Mouse (Mus musculus): ENCODE data around the gene Tpst1. TPM values are rescaled to one million over a fixed set of nuclear protein-coding genes. Genes with fewer than 3 reads are reported as not detected.

Gene Tpst1
- total and polyA plus RNA-seq, 3 experiments: 0.22 TPM; not detected in 2

DNA sequence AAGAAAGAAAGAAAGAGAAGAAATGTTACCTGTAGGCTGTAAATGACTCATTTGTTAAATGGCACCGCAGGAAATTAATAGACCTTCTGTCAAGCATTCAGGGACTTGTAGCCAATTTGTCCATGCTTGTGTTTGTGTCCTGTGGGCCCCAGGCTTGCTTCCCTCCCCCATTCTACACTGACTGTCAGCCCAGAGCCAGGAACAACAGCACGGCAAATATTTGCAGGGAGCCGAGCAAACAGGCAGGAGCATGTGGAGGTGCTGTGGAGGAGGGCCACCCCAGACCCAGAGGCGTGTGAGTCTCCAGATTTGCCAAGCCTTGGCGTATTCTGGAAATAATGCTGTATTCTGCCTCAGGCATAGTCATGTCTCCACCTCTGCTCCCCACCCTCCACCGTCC is 1.4 kb downstream of the Tpst1 start:
- no peak for DNase-seq (ENCODE audit: low spot score)
- H3K4me1 ChIP-seq (ENCODE audit: insufficient read depth, low read depth, low read length): no peaks in the 10 kb centered on the region

DNA sequence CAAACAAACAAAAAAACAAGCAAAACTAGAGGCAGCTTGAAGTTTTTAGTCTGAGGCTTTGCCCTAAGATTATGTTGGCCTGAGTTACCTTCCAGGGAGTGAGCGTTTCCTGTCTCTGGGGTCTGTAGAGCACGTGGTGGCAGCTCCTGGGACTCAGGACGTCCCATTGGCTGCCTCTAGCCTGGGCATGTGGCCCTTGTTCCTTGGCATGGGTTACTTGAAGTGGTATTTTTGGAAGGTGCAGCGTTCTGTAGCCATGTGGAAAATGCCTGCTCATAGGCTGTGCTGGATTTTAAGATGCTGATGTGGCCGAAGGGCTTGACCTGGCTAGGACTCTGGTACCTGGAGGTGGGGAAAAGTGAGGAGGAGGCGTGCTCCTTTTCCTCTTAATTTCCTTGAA is 3.3 kb downstream of the Tpst1 start:
- Histone ChIP-seq H3K36me3 (replicated peaks) (no peaks in the 10 kb centered on the region), H3K27me3 (ENCODE audit: insufficient read depth, low read length) (peaks cover 12% of the 10 kb centered on the region), H3K4me1 (ENCODE audit: insufficient read depth, low read depth, low read length) (no peaks in the 10 kb centered on the region), H3K4me3 (ENCODE audit: low read depth, low read length) (no peak overlapping the region), H3K9me3 (replicated peaks) (peaks cover 7% of the 10 kb centered on the region)
- no peak for ATAC-seq (ENCODE audit: extremely low read depth, insufficient number of reproducible peaks, low FRiP score, poor library complexity, severe bottlenecking)
- TF ChIP-seq GATA2 (IDR thresholded peaks at IDR 0.05; ENCODE audit: borderline replicate concordance, low read depth, low read length): no peak
- no peak for TF ChIP-seq TAL1 (conservative IDR thresholded peaks at IDR 0.05; ENCODE audit: low read depth, low read length)
- TF ChIP-seq POLR2AphosphoS5 (IDR thresholded peaks at IDR 0.05; ENCODE audit: insufficient replicate concordance, low read depth, low read length): no peak
- TF ChIP-seq CTCF (IDR thresholded peaks at IDR 0.05; ENCODE audit: low read depth, low read length): no peak
- no peak for TF ChIP-seq GATA1 (IDR thresholded peaks at IDR 0.05; ENCODE audit: borderline replicate concordance, low read length)
- no peak for DNase-seq (ENCODE audit: low spot score)

More for the DNA sequence above, 1.4 kb downstream of the Tpst1 start:
- no peak for ATAC-seq (ENCODE audit: extremely low read depth, insufficient number of reproducible peaks, low FRiP score, poor library complexity, severe bottlenecking)
- H3K36me3 ChIP-seq (replicated peaks): no peaks in the 10 kb centered on the region
- TF ChIP-seq POLR2AphosphoS5 (IDR thresholded peaks at IDR 0.05; ENCODE audit: insufficient replicate concordance, low read depth, low read length) (no peak), TAL1 (conservative IDR thresholded peaks at IDR 0.05; ENCODE audit: low read depth, low read length) (no peak), GATA1 (IDR thresholded peaks at IDR 0.05; ENCODE audit: borderline replicate concordance, low read length) (no peak), GATA2 (IDR thresholded peaks at IDR 0.05; ENCODE audit: borderline replicate concordance, low read depth, low read length) (no peak), CTCF (IDR thresholded peaks at IDR 0.05; ENCODE audit: low read depth, low read length) (no peak)
- peaks cover 14% of the 10 kb centered on the region for H3K27me3 ChIP-seq (ENCODE audit: insufficient read depth, low read length)
- H3K9me3 ChIP-seq (replicated peaks): peaks cover 4% of the 10 kb centered on the region
- H3K4me3 ChIP-seq (ENCODE audit: low read depth, low read length): no peak overlapping the region

DNA sequence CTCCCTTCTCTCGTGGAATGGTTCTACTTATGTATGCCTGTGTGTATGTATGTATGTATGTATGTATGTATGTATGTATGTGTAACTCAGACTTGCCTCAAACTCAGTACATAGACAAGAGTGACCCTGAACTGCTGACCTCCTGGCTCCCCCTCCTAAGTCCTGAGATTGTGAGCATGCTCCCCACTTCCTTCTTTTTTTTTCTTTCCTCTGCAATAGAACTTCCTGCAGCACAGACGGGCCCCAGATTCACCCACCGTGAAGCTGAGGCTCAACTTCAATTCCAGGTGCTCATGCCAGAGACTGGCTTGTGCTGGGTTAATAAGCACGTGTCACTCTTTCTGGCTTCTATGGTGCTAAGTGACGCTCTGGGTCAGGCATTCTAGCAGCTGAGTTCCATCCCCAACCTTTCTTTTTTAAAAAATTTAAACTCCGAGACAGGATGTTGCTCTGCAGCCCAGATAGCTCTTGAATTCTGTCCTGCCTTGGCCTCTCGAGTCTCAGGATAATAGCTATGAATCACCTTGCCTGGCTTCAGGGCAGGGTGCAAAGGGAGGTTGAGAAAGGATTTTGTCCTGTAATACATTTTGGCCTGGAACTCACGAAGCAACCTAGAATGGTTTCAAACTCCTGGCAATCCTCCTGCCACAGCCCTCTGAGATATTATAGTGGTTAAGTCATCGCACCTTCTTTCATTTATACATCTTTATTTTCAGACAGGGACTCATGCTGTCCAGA is 5.1 kb downstream of the Tpst1 start:
- no peak for TF ChIP-seq TAL1 (conservative IDR thresholded peaks at IDR 0.05; ENCODE audit: low read depth, low read length)
- TF ChIP-seq POLR2AphosphoS5 (IDR thresholded peaks at IDR 0.05; ENCODE audit: insufficient replicate concordance, low read depth, low read length): no peak
- TF ChIP-seq GATA2 (IDR thresholded peaks at IDR 0.05; ENCODE audit: borderline replicate concordance, low read depth, low read length): no peak
- TF ChIP-seq GATA1 (IDR thresholded peaks at IDR 0.05; ENCODE audit: borderline replicate concordance, low read length): no peak
- Histone ChIP-seq H3K9me3 (replicated peaks) (peaks cover 11% of the 10 kb centered on the region), H3K4me3 (ENCODE audit: low read depth, low read length) (no peak overlapping the region), H3K27me3 (ENCODE audit: insufficient read depth, low read length) (peaks cover 12% of the 10 kb centered on the region), H3K4me1 (ENCODE audit: insufficient read depth, low read depth, low read length) (no peaks in the 10 kb centered on the region), H3K36me3 (replicated peaks) (no peaks in the 10 kb centered on the region)
- ATAC-seq (ENCODE audit: extremely low read depth, insufficient number of reproducible peaks, low FRiP score, poor library complexity, severe bottlenecking) (no peak), DNase-seq (ENCODE audit: low spot score) (no peak)

DNA sequence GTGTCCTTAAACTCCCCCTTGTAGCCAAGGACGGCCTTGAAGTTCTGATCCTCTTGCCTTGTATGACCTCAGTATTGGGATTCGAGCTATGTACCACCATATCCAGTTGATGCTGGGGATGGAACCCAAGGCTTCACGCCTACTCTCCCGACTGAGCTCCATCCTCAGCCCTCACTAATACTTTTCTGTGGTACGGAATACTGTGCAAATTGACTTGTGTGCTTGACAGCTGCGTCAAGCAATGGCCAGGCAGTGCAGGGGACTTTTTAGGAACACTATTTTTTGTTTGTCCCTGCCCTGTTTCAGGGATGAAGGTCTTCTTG is 5.7 kb downstream of the Tpst1 start:
- Histone ChIP-seq H3K9me3 (replicated peaks) (peaks cover 11% of the 10 kb centered on the region), H3K27me3 (ENCODE audit: insufficient read depth, low read length) (peaks cover 12% of the 10 kb centered on the region), H3K4me1 (ENCODE audit: insufficient read depth, low read depth, low read length) (no peaks in the 10 kb centered on the region), H3K4me3 (ENCODE audit: low read depth, low read length) (no peak overlapping the region), H3K36me3 (replicated peaks) (no peaks in the 10 kb centered on the region)
- no peak for ATAC-seq (ENCODE audit: extremely low read depth, insufficient number of reproducible peaks, low FRiP score, poor library complexity, severe bottlenecking)
- no peak for DNase-seq (ENCODE audit: low spot score)
- TF ChIP-seq GATA1 (IDR thresholded peaks at IDR 0.05; ENCODE audit: borderline replicate concordance, low read length) (no peak), CTCF (IDR thresholded peaks at IDR 0.05; ENCODE audit: low read depth, low read length) (no peak), TAL1 (conservative IDR thresholded peaks at IDR 0.05; ENCODE audit: low read depth, low read length) (no peak), POLR2AphosphoS5 (IDR thresholded peaks at IDR 0.05; ENCODE audit: insufficient replicate concordance, low read depth, low read length) (no peak)

DNA sequence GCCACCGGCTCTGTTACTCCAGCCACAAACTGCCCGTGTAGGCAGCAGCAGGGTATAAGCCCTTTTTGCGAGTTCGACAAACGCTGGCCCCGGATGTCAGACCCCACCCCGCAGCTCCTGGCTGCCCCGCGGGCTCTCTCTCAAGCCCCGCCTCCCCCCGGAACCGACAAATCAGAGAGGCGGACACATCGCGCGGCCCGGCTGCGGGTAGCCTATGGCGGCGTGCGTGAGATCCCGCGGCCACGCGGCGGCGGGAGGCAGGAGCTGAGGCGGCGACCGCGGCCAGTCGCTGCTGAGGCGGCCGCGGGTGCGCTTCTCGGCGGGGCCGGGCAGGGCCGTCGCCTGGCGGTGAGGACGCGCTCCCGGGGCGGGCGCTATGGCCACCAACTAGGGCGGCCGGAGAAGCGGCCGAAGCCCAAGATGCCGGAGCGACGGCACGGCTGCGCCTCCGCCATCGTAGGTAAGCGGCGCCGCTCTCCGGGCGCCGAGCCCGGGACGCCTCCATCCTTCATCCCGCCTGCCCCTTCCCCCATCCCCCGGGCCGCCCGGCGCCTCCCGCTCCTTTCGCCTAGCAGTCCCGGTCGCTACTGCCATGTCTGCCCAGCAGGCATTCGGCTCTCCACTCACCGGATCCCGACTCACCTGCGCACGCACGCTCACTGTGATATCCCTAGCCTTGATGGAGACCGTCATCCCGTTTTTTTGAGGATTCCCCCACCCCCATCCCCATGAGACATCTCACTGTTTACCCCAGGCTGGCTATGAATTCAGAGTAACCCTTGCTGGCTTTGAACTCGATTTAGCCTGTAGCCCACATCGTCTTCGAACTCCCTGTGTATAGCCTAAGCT is 6.3 kb downstream of the Tpst1 start:
- ATAC-seq (ENCODE audit: extremely low read depth, insufficient number of reproducible peaks, low FRiP score, poor library complexity, severe bottlenecking) (no peak), DNase-seq (ENCODE audit: low spot score) (no peak)
- peaks cover 11% of the 10 kb centered on the region for H3K9me3 ChIP-seq (replicated peaks)
- no peak overlapping the region for H3K4me3 ChIP-seq (ENCODE audit: low read depth, low read length)
- H3K36me3 ChIP-seq (replicated peaks): no peaks in the 10 kb centered on the region
- H3K4me1 ChIP-seq (ENCODE audit: insufficient read depth, low read depth, low read length): no peaks in the 10 kb centered on the region
- H3K27me3 ChIP-seq (ENCODE audit: insufficient read depth, low read length): peaks cover 12% of the 10 kb centered on the region
- no peak for TF ChIP-seq GATA2 (IDR thresholded peaks at IDR 0.05; ENCODE audit: borderline replicate concordance, low read depth, low read length)
- TF ChIP-seq TAL1 (conservative IDR thresholded peaks at IDR 0.05; ENCODE audit: low read depth, low read length): no peak
- TF ChIP-seq CTCF (IDR thresholded peaks at IDR 0.05; ENCODE audit: low read depth, low read length): no peak

DNA sequence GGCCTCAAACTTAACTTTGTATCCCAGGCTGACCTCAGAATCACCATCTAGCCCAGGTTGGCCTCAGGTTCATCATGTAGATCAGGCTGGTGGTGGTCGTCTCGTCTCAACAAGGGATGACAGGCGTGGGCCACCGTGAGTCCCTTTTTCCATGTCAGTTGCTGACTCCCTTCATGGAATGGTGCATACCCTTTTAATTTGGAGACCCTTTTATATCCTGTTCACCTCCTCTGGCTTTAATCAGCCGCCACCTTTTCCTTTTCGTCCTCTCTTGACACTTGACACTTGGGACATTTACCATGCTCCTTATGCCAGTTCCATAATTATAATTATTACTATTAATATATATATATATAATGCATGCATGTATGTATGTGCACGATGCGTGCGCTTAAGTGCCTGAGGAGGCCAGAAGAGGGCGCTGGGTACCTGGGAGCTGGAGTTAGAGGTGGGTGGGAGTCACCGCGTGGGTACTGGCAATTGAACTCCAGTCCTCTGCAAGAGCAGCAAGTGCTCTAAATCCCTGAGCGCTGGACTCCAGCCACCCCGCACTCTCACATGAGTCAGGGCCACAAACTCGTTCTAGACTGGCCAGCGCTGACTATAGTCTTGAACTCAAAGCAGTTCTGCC is 7.0 kb downstream of the Tpst1 start:
- ATAC-seq (ENCODE audit: extremely low read depth, insufficient number of reproducible peaks, low FRiP score, poor library complexity, severe bottlenecking) (no peak), DNase-seq (ENCODE audit: low spot score) (no peak)
- Histone ChIP-seq H3K4me1 (ENCODE audit: insufficient read depth, low read depth, low read length) (no peaks in the 10 kb centered on the region), H3K36me3 (replicated peaks) (no peaks in the 10 kb centered on the region), H3K4me3 (ENCODE audit: low read depth, low read length) (no peak overlapping the region), H3K27me3 (ENCODE audit: insufficient read depth, low read length) (peaks cover 9% of the 10 kb centered on the region), H3K9me3 (replicated peaks) (peaks cover 11% of the 10 kb centered on the region)
- TF ChIP-seq TAL1 (conservative IDR thresholded peaks at IDR 0.05; ENCODE audit: low read depth, low read length): no peak
- TF ChIP-seq GATA1 (IDR thresholded peaks at IDR 0.05; ENCODE audit: borderline replicate concordance, low read length): no peak
- TF ChIP-seq GATA2 (IDR thresholded peaks at IDR 0.05; ENCODE audit: borderline replicate concordance, low read depth, low read length): no peak
- no peak for TF ChIP-seq POLR2AphosphoS5 (IDR thresholded peaks at IDR 0.05; ENCODE audit: insufficient replicate concordance, low read depth, low read length)
- TF ChIP-seq CTCF (IDR thresholded peaks at IDR 0.05; ENCODE audit: low read depth, low read length): no peak

Data from G1E (cell line).